Mouse (Mus musculus) retina, embryonic 14.5 days (tissue): ENCODE measurements around the gene Rai1.
A peak's percentile ranks its signal among the peaks of the same experiment; 100 is the strongest.

Experiments
- DNase-seq: peaks from one replicate; pipeline ENCODE4 v3.0.0-alpha.2; 2015; ENCODE audit warnings: low spot score

Gene Rai1

DNA sequence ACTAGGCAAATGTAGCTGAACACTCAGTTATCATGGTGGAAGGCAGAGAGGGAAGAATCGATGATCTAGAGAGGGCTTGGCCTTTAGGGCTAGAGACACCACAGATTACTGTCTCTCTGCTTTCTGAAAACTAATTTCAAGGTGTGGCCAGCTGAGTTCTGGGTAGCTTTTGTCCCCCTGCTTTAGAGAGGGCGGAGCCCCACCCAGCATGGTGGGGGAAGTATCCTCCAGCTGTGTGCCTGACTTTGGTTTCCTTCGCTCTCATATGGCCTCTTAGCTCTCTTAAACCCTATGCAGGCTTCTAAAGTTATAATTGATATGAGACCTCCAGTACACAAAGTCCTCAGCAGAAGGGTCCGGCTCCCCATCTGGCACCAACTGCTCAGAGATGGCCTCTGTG lies 58.5 kb downstream of the Rai1 start:
- DNase-seq = no peak

- DNase-seq = no peak
These were observed 59.6 kb downstream of the Rai1 start for GRCm38 (mm10) chr11:60164450-60164849.

- peak; percentile 54 for DNase-seq
These were observed 60.3 kb downstream of the Rai1 start for GRCm38 (mm10) chr11:60165076-60165475.

- DNase-seq = peak; percentile 11
These were observed 64.0 kb downstream of the Rai1 start for GRCm38 (mm10) chr11:60168780-60169179.

GRCm38 (mm10) chr11:60172074-60172473 lies 67.3 kb downstream of the Rai1 start:
- no peak for DNase-seq

- DNase-seq = no peak
These were observed 68.9 kb downstream of the Rai1 start for GRCm38 (mm10) chr11:60173606-60174184.

GRCm38 (mm10) chr11:60175371-60176181 lies 70.8 kb downstream of the Rai1 start:
- DNase-seq = peak; percentile 71

DNA sequence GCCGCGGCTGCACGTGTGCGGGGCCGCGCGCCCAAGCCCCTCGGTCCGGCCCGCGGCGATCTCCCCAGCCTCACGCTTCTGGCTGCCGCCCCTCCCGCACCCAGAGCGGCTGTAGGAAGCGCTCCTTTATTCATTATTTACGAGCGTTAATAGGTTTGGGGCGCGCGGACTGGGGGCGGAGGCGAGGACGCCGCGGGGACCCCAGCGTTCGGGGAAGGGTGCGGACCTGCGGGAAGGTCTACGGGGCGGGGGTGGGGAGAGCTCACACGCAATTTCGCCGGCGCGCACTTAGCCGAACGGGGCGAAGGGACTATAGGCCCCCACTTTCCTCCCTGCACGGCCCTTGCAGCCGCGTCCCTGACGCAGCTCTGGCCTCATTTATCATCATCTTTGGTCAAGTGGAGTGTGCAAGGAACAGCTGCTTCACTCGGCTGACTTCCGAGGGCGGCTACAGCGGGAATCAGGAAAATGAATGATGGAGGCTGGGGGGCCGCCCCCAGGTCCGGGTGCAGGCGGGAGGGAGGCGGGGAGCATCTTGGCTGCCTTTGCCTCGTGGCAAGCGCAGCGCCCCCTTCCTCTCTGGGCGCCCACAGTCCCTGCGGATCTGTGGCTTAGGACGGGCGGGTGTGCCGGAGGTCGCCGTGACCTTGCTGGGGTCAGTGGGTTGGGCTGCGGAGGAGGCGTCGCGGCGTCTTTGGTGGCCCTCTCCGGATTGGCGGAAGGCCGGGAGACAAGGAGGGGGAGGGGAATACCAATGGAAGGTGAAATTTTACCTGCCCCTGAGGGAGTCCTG lies 71.6 kb downstream of the Rai1 start:
- DNase-seq = peak; percentile 76

- DNase-seq = peak; percentile 85
These were observed 72.3 kb downstream of the Rai1 start for GRCm38 (mm10) chr11:60176975-60177657.

GRCm38 (mm10) chr11:60178005-60178404 lies 73.2 kb downstream of the Rai1 start:
- DNase-seq = peak; percentile 10

DNA sequence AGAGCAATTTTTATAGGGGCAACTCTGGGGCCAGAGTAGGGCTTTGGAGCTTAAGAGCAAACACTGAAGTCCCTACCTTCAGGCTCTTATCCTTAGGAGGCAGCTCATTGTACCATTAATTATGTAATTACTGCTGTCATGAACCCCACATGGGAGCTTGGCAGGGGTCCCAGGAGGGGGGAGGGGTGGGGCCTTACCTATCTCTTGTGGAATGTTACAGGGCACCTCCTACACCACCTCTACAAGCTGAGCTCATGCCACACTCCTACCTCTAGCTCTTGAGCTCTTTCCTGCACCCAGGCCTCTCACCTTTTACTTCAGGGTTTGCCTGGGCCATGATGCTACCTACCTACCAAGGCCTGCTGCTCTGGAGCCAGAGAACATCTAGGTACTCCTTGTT lies 73.7 kb downstream of the Rai1 start:
- no peak for DNase-seq

DNA sequence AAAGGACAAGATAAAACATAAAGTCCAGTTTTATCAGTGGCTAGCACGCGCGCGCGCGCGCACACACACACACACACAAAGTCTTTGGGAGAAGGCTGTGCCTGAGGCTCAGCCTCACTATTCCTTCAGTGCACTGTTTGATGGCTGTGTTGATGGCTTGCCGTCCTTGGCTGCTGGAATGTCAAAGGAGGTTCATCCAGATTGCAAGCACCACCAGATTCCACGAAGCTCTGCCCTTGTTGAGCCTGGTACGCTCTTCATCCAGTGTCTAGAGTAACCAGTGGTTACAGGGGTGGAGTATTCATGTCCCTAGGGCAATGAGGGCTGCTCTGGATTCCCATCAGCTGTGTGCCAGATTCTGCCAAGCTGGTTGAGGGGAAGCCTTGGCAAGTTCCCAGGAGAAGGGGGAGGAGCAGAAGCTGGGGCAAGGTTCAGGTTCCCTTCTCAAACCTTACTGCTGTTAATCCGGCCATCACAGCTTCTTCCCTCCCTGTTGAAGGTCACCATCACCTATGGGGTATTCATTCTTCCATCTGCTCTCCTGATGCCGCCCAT lies 77.4 kb downstream of the Rai1 start:
- peak; percentile 19 for DNase-seq

DNA sequence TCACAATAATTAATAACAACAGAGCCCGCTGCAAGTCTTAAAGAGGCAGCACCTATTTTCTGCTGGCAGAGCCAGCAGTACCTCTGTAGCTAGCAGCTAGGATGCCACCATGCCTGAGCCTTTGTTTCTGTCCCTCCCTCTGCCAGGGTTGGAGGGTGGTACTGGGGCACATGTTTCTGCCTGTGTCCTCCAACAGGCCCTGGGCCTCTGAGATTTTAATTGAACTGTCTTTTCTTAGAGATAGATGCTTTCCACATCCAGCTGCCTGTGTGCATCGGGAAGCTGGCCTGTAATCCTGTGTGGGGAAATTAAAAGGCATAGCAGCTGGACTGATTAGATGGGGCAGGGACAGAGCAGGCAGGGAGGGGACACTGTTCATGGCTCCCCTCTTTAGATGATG lies 77.9 kb downstream of the Rai1 start:
- no peak for DNase-seq

DNA sequence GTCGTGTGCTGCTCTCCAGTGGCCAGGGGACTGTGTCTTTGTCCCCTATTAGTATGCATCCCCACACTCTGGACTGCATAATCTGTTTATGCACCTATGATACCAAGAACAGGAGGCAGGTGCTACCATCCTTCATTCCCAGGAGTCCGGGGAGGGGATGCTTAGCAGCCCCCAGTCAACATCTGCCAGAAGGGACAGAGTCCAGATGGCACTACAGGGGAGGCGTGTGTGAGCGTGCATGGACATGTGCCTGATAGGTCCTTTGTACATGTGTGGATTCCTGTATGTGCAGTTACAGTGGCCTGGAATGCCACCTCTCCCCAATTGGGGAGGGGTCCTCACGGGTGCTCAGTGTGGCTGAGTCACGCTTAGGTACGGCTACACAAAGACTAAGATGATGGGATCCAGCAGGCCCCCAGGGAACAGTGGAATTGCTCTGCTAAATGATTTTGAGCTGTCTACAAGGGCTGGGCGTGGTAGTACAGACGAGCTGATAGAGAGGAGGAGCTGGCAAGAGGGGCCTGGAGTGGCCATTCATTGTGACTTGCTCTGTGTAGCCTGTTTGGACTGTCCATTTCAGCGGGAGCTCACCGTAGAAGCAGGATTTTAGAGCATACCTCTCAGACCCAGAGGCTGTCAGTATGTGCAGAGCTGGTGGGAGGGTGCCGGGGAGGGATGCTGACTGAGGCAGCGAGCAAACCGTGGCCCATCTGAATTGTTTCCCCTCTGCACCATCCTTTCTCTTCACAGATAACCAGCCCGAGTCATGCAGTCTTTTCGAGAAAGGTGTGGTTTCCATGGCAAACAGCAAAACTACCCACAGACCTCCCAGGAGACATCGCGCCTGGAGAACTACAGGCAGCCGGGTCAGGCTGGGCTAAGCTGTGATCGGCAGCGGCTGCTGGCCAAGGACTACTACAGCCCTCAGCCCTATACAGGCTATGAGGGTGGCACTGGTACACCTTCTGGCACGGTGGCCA lies 79.8 kb downstream of the Rai1 start:
- DNase-seq = peak; percentile 36

GRCm38 (mm10) chr11:60185396-60186231 lies 80.8 kb downstream of the Rai1 start:
- DNase-seq = no peak

GRCm38 (mm10) chr11:60187070-60187469 lies 82.3 kb downstream of the Rai1 start:
- no peak for DNase-seq

- DNase-seq = no peak
These were observed 83.6 kb downstream of the Rai1 start for GRCm38 (mm10) chr11:60188275-60188853.

DNA sequence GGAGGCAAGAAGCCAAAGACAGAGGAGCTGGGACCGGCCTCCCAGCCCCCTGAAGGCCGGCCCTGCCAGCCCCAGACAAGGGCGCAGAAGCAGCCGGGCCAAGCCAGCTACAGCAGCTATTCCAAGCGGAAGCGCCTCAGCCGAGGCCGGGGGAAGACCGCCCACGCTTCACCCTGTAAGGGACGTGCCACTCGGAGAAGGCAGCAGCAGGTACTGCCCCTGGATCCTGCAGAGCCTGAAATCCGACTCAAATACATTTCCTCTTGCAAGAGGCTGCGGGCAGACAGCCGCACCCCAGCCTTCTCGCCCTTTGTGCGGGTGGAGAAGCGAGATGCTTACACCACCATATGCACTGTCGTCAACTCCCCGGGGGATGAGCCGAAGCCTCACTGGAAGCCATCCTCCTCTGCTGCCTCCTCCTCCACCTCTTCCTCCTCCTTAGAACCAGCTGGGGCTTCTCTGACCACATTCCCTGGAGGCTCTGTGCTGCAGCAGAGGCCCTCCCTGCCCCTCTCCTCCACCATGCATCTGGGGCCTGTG lies 84.8 kb downstream of the Rai1 start:
- DNase-seq = no peak

DNA sequence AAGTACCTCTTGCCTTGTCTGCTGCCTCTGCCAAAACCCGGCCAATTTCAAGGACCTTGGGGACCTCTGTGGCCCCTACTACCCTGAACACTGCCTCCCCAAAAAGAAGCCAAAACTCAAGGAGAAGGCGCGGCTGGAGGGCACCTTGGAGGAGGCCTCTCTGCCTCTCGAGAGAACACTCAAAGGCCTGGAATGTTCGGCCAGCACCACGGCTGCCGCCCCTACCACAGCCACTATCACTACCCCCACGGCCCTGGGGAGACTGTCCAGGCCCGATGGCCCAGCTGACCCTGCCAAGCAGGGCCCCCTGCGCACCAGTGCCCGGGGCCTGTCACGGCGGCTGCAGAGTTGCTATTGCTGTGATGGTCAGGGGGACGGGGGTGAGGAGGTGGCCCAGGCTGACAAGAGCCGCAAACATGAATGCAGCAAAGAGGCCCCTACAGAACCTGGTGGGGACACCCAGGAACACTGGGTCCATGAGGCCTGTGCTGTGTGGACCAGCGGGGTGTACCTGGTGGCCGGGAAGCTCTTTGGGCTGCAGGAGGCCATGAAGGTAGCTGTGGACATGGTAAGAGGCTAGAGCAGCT lies 85.3 kb downstream of the Rai1 start:
- DNase-seq = no peak
